Mouse (Mus musculus) testis, adult 2 months (tissue): ENCODE results near the gene Arap1. TPM values are rescaled to one million over a fixed set of nuclear protein-coding genes. Genes with fewer than 3 reads are reported as not detected.
A peak's percentile ranks its signal among the peaks of the same experiment; 100 is the strongest.

Experiments used
- H3K27ac ChIP-seq: fragments of 200-500 bp; 2 replicates; pipeline ENCODE4 v1.5.1; 2012; ENCODE audit warnings: low read depth, low read length; ENCODE audit not compliant: control insufficient read depth, insufficient read depth
- H3K27me3 ChIP-seq: fragments of 200-500 bp; 2 replicates; pipeline ENCODE4 v1.6.1; 2012; ENCODE audit warnings: mild to moderate bottlenecking, low read length, moderate library complexity; ENCODE audit not compliant: control insufficient read depth, insufficient read depth
- H3K36me3 ChIP-seq: fragments of 200-500 bp; 2 replicates; pipeline ENCODE4 v1.6.1; 2012; ENCODE audit warnings: mild to moderate bottlenecking, low read length; ENCODE audit not compliant: control insufficient read depth, insufficient read depth
- H3K4me1 ChIP-seq: fragments of 200-500 bp; 2 replicates; pipeline ENCODE4 v1.6.1; 2012; ENCODE audit warnings: low read length; ENCODE audit not compliant: control insufficient read depth, insufficient read depth
- H3K4me3 ChIP-seq: fragments of 200-500 bp; 2 replicates; pipeline ENCODE4 v1.5.1; 2012; ENCODE audit warnings: low read depth, mild to moderate bottlenecking, low read length, moderate library complexity, mixed read lengths; ENCODE audit not compliant: control insufficient read depth
- CTCF ChIP-seq: fragments of 200-500 bp; IDR thresholded peaks from 2 replicates; pipeline ENCODE4 v1.5.1; 2012; ENCODE audit warnings: low read depth, mild to moderate bottlenecking, inconsistent platforms, low read length, moderate library complexity; ENCODE audit not compliant: control insufficient read depth, insufficient read depth, insufficient replicate concordance
- POLR2A ChIP-seq: fragments of 200-500 bp; IDR thresholded peaks from 2 replicates; pipeline ENCODE4 v1.6.1; 2012; ENCODE audit warnings: low read depth, mild to moderate bottlenecking, inconsistent platforms, low read length, moderate library complexity; ENCODE audit not compliant: control insufficient read depth
- polyA plus RNA-seq: library from polyadenylated mRNA; depleted of rRNA; stranded (reverse); fragments of >200 nt; gene quantifications from 2 replicates; pipeline ENCODE4 v1.2.3, GENCODE M21; 2012

Gene Arap1
- polyA plus RNA-seq, 1 experiment: 4.9 TPM

- TF ChIP-seq CTCF: no peak
- TF ChIP-seq POLR2A: no peak
- Histone ChIP-seq H3K27me3 (no peaks in the 10 kb centered on the region), H3K27ac (no peak overlapping the region), H3K4me1 (peaks cover 4% of the 10 kb centered on the region; the same call in 1 of the 2 replicates), H3K36me3 (no peaks in the 10 kb centered on the region), H3K4me3 (no peak overlapping the region; the same call in 1 of the 2 replicates)
Observed at GRCm38 (mm10) chr7:101394569-101394968, 46.7 kb downstream of the Arap1 start.

GRCm38 (mm10) chr7:101395471-101395870 lies 47.6 kb downstream of the Arap1 start:
- Histone ChIP-seq H3K27me3 (no peaks in the 10 kb centered on the region), H3K4me3 (no peak overlapping the region), H3K27ac (no peak overlapping the region), H3K36me3 (no peaks in the 10 kb centered on the region), H3K4me1 (peaks cover 4% of the 10 kb centered on the region; the same call in 1 of the 2 replicates)
- TF ChIP-seq POLR2A (no peak), CTCF (no peak)

- Histone ChIP-seq H3K4me1 (peaks cover 4% of the 10 kb centered on the region; the same call in 1 of the 2 replicates), H3K27ac (no peak overlapping the region), H3K4me3 (no peak overlapping the region), H3K36me3 (no peaks in the 10 kb centered on the region), H3K27me3 (no peaks in the 10 kb centered on the region)
- TF ChIP-seq CTCF: no peak
- no peak for TF ChIP-seq POLR2A
Observed at GRCm38 (mm10) chr7:101397175-101397574, 49.3 kb downstream of the Arap1 start.

- TF ChIP-seq POLR2A: no peak
- TF ChIP-seq CTCF: no peak
- H3K4me3 ChIP-seq: no peak overlapping the region
Observed at GRCm38 (mm10) chr7:101401510-101401909, 53.6 kb downstream of the Arap1 start.

GRCm38 (mm10) chr7:101403831-101404230 lies 56.0 kb downstream of the Arap1 start:
- Histone ChIP-seq H3K4me1 (no peaks in the 10 kb centered on the region), H3K36me3 (no peaks in the 10 kb centered on the region), H3K27ac (no peak overlapping the region), H3K27me3 (no peaks in the 10 kb centered on the region), H3K4me3 (no peak overlapping the region)
- TF ChIP-seq CTCF (no peak), POLR2A (no peak)

More at GRCm38 (mm10) chr7:101401510-101401909, 53.6 kb downstream of the Arap1 start:
- H3K27ac ChIP-seq: no peak overlapping the region
- no peaks in the 10 kb centered on the region for H3K4me1 ChIP-seq
- no peaks in the 10 kb centered on the region for H3K27me3 ChIP-seq
- no peaks in the 10 kb centered on the region for H3K36me3 ChIP-seq

- Histone ChIP-seq H3K27me3 (no peaks in the 10 kb centered on the region), H3K4me1 (peaks cover 2% of the 10 kb centered on the region; the same call in 1 of the 2 replicates), H3K36me3 (no peaks in the 10 kb centered on the region), H3K27ac (no peak within 1 kb of the TSS), H3K4me3 (no peak within 1 kb of the TSS)
- no peak for TF ChIP-seq CTCF
- TF ChIP-seq POLR2A: no peak
Observed at GRCm38 (mm10) chr7:101410267-101410936, 62.5 kb downstream of the Arap1 start, which contains the start of gene Gm45837. Gm45837 (plus strand) TSS chr7:101410886.

- peaks cover 6% of the 10 kb centered on the region for H3K4me1 ChIP-seq
- no peaks in the 10 kb centered on the region for H3K27me3 ChIP-seq
- TF ChIP-seq CTCF (peak; percentile 95), POLR2A (no peak)
- H3K4me3 ChIP-seq: no peak overlapping the region
- no peak overlapping the region for H3K27ac ChIP-seq
- no peaks in the 10 kb centered on the region for H3K36me3 ChIP-seq
Observed at GRCm38 (mm10) chr7:101412796-101413195, 64.9 kb downstream of the Arap1 start.

- Histone ChIP-seq H3K27ac (no peak overlapping the region), H3K4me1 (peaks cover 9% of the 10 kb centered on the region), H3K4me3 (no peak overlapping the region), H3K36me3 (no peaks in the 10 kb centered on the region), H3K27me3 (no peaks in the 10 kb centered on the region)
- TF ChIP-seq POLR2A (no peak), CTCF (no peak)
Observed at GRCm38 (mm10) chr7:101414209-101414608, 66.3 kb downstream of the Arap1 start.
